Mouse (Mus musculus) intestine, postnatal 0 days (tissue): ENCODE measurements around the gene Dip2c. TPM values are rescaled to one million over a fixed set of nuclear protein-coding genes. Genes with fewer than 3 reads are reported as not detected.

Source experiments
- ATAC-seq: fragments of 200-750 bp; cut with Nextera tagmentation; 2 replicates; pipeline ENCODE4 v1.8.0; 2017; ENCODE audit warnings: mild to moderate bottlenecking, moderate TSS enrichment, moderate library complexity
- H3K27ac ChIP-seq: fragments of 300-500 bp; sonication (generic); 2 replicates; pipeline ENCODE4 v1.5.1; 2014; ENCODE audit warnings: mild to moderate bottlenecking, low read depth, low read length, moderate library complexity
- H3K27me3 ChIP-seq: fragments of 300-500 bp; sonication (generic); replicated peaks from 2 replicates; pipeline ENCODE4 v1.6.1; 2014; ENCODE audit warnings: low read length, mixed read lengths; ENCODE audit not compliant: control insufficient read depth, insufficient read depth
- H3K36me3 ChIP-seq: fragments of 300-500 bp; sonication (generic); 2 replicates; pipeline ENCODE4 v1.6.1; 2014; ENCODE audit warnings: mild to moderate bottlenecking, moderate library complexity; ENCODE audit not compliant: control insufficient read depth, insufficient read depth
- H3K4me1 ChIP-seq: fragments of 300-500 bp; sonication (generic); replicated peaks from 2 replicates; pipeline ENCODE4 v1.6.1; 2014; ENCODE audit warnings: antibody characterized with exemption, low read length, mixed read lengths; ENCODE audit not compliant: control insufficient read depth, insufficient read depth
- H3K4me2 ChIP-seq: fragments of 300-500 bp; sonication (generic); replicated peaks from 2 replicates; pipeline ENCODE4 v1.6.1; 2014; ENCODE audit warnings: low read depth, mild to moderate bottlenecking, moderate library complexity
- H3K4me3 ChIP-seq: fragments of 300-500 bp; sonication (generic); 2 replicates; pipeline ENCODE4 v1.5.1; 2014; ENCODE audit warnings: low read depth, low read length
- H3K9ac ChIP-seq: fragments of 300-500 bp; sonication (generic); 2 replicates; pipeline ENCODE4 v1.6.1; 2014; ENCODE audit warnings: mild to moderate bottlenecking, low read depth, low read length
- H3K9me3 ChIP-seq: fragments of 300-500 bp; sonication (generic); 2 replicates; pipeline ENCODE4 v1.6.1; 2016; ENCODE audit warnings: mixed run types; ENCODE audit not compliant: control insufficient read depth
- CTCF ChIP-seq: sonication (generic); IDR thresholded peaks from 2 replicates; pipeline ENCODE4 v1.5.1; 2016; ENCODE audit warnings: low read depth, mild to moderate bottlenecking, control low read depth, antibody characterized with exemption, moderate library complexity
- WGBS: fragments of 180-500 bp; shearing (Covaris S2); extraction: QIAGEN DNeasy Blood & Tissue Kit; methylation state at CpG from one replicate; pipeline ENCODE4 v1.1.7; 2014; 5-methylcytosine and 5-hydroxymethylcytosine counted together
- polyA plus RNA-seq: library from polyadenylated mRNA; unstranded; fragments of >200 nt; fragmentation: Nextera tagmentation; extraction: Ambion mirVana; gene quantifications from 2 replicates; pipeline ENCODE4 v1.2.1, GENCODE M21; 2015

The Dip2c gene
- polyA plus RNA-seq, 1 experiment from 2014 or later, result 2.7 TPM

- no peaks in the 10 kb centered on the region for H3K27me3 ChIP-seq
- H3K4me2 ChIP-seq, result no peak overlapping the region
- no peak for ATAC-seq
- no peak overlapping the region for H3K4me3 ChIP-seq
- no peaks in the 10 kb centered on the region for H3K9me3 ChIP-seq
- H3K4me1 ChIP-seq, result 0 out of 2 replicates have a peak, but pooled peaks cover 2% of the 10 kb centered on the region
- WGBS, result 85% methylated on average over 3 of the region's 3 CpGs
- no peak overlapping the region for H3K27ac ChIP-seq
- TF ChIP-seq CTCF, result no peak
- no peaks in the 10 kb centered on the region for H3K36me3 ChIP-seq
- H3K9ac ChIP-seq, result no peak overlapping the region
These were observed 71.1 kb downstream of the Dip2c start for GRCm38 (mm10) chr13:9347448-9347847.

DNA sequence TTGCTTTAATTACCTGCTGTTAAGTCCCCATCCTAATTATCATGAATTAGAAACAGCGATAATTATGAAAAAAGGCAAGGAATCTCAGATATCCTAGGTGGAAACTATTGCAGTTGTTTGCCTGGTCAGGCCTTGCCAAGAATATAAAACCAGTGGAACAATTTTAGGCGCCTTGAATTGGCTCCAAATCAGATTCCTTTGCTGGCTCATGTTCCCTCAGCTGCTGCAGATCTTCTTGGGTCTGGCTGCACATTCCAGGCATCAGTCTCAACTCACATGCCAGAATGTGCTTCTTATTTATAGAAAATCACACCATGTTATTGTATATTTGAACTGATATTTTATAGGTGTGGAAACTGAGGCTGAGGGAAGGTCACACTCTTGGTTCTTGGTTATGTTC lies 74.3 kb downstream of the Dip2c start:
- WGBS, result 80% methylated on average over 2 of the region's 2 CpGs
- Histone ChIP-seq H3K4me1 (0 out of 2 replicates have a peak, but pooled peaks cover 2% of the 10 kb centered on the region), H3K9me3 (no peaks in the 10 kb centered on the region), H3K36me3 (no peaks in the 10 kb centered on the region), H3K4me3 (no peak overlapping the region), H3K9ac (no peak overlapping the region), H3K27ac (no peak overlapping the region), H3K4me2 (no peak overlapping the region), H3K27me3 (no peaks in the 10 kb centered on the region)
- TF ChIP-seq CTCF, result no peak
- no peak for ATAC-seq

- H3K4me2 ChIP-seq, result no peak overlapping the region
- no peaks in the 10 kb centered on the region for H3K9me3 ChIP-seq
- no peak overlapping the region for H3K4me3 ChIP-seq
- 0 out of 2 replicates have a peak, but pooled peaks cover 2% of the 10 kb centered on the region for H3K4me1 ChIP-seq
- H3K27ac ChIP-seq, result no peak overlapping the region
- no peaks in the 10 kb centered on the region for H3K27me3 ChIP-seq
- H3K9ac ChIP-seq, result no peak overlapping the region
- ATAC-seq, result no peak
- H3K36me3 ChIP-seq, result no peaks in the 10 kb centered on the region
- 85% methylated on average over 1 of the region's 1 CpGs for WGBS
- no peak for TF ChIP-seq CTCF
These were observed 77.6 kb downstream of the Dip2c start for GRCm38 (mm10) chr13:9353890-9354289.

- Histone ChIP-seq H3K27ac (no peak overlapping the region), H3K9me3 (no peaks in the 10 kb centered on the region), H3K4me3 (no peak overlapping the region), H3K36me3 (no peaks in the 10 kb centered on the region), H3K9ac (no peak overlapping the region), H3K4me1 (0 out of 2 replicates have a peak, but pooled peaks cover 2% of the 10 kb centered on the region), H3K27me3 (no peaks in the 10 kb centered on the region), H3K4me2 (no peak overlapping the region)
- no peak for TF ChIP-seq CTCF
- 69% methylated on average over 4 of the region's 4 CpGs for WGBS
- ATAC-seq, result no peak
These were observed 79.0 kb downstream of the Dip2c start for GRCm38 (mm10) chr13:9355331-9355730.

- H3K9me3 ChIP-seq, result no peaks in the 10 kb centered on the region
- TF ChIP-seq CTCF, result no peak
- no peaks in the 10 kb centered on the region for H3K4me1 ChIP-seq
- H3K27me3 ChIP-seq, result no peaks in the 10 kb centered on the region
- no peak overlapping the region for H3K9ac ChIP-seq
- WGBS, result 81% methylated on average over 2 of the region's 2 CpGs
- H3K27ac ChIP-seq, result no peak overlapping the region
- H3K4me2 ChIP-seq, result no peak overlapping the region
- no peak overlapping the region for H3K4me3 ChIP-seq
- no peaks in the 10 kb centered on the region for H3K36me3 ChIP-seq
- ATAC-seq, result no peak
These were observed 85.1 kb downstream of the Dip2c start for GRCm38 (mm10) chr13:9361457-9361856.

- H3K27me3 ChIP-seq, result no peaks in the 10 kb centered on the region
These were observed 95.1 kb downstream of the Dip2c start for GRCm38 (mm10) chr13:9371387-9371786.

GRCm38 (mm10) chr13:9377130-9377529 lies 100.8 kb downstream of the Dip2c start:
- no peak for TF ChIP-seq CTCF
- 76% methylated on average over 2 of the region's 2 CpGs for WGBS
- no peak overlapping the region for H3K4me3 ChIP-seq
- no peaks in the 10 kb centered on the region for H3K4me1 ChIP-seq
- H3K4me2 ChIP-seq, result no peak overlapping the region
- H3K36me3 ChIP-seq, result no peaks in the 10 kb centered on the region
- no peak overlapping the region for H3K27ac ChIP-seq
- no peaks in the 10 kb centered on the region for H3K9me3 ChIP-seq
- H3K27me3 ChIP-seq, result no peaks in the 10 kb centered on the region
- no peak overlapping the region for H3K9ac ChIP-seq
- no peak for ATAC-seq

More at GRCm38 (mm10) chr13:9371387-9371786, 95.1 kb downstream of the Dip2c start:
- Histone ChIP-seq H3K27ac (no peak overlapping the region), H3K36me3 (no peaks in the 10 kb centered on the region), H3K4me1 (0 out of 2 replicates have a peak, but pooled peaks cover 3% of the 10 kb centered on the region), H3K9ac (no peak overlapping the region), H3K4me2 (no peak overlapping the region), H3K4me3 (no peak overlapping the region), H3K9me3 (no peaks in the 10 kb centered on the region)
- no peak for TF ChIP-seq CTCF
- no peak for ATAC-seq
- WGBS, result 56% methylated on average over 1 of the region's 1 CpGs
